Mouse (Mus musculus): Measurements from ENCODE around the gene Soat2. TPM values are rescaled to one million over a fixed set of nuclear protein-coding genes. Genes with fewer than 3 reads are reported as not detected.

Soat2 gene
- polyA plus RNA-seq, 1 experiment from 2014 or later = 0.09 TPM

- Histone ChIP-seq H3K4me2 (replicated peaks) (peak overlapping the region; percentile 48; the same call in 1 of the 2 replicates), H3K27ac (no peak overlapping the region), H3K4me3 (no peak overlapping the region), H3K27me3 (peaks cover 40% of the 10 kb centered on the region), H3K9ac (no peak overlapping the region), H3K36me3 (no peaks in the 10 kb centered on the region), H3K9me3 (replicated peaks) (no peaks in the 10 kb centered on the region), H3K4me1 (peaks cover 37% of the 10 kb centered on the region)
- no peak for ATAC-seq (ENCODE audit: low FRiP score)
- WGBS = 36% methylated on average over 13 of the region's 13 CpGs
Observed at GRCm38 (mm10) chr15:102107689-102108573, 42.4 kb upstream of the Soat2 start.

- H3K36me3 ChIP-seq = no peaks in the 10 kb centered on the region
- peaks cover 40% of the 10 kb centered on the region for H3K27me3 ChIP-seq
- no peak overlapping the region for H3K27ac ChIP-seq
- H3K4me3 ChIP-seq = no peak overlapping the region
- no peak overlapping the region for H3K9ac ChIP-seq
- no peak for ATAC-seq (ENCODE audit: low FRiP score)
- no peak overlapping the region for H3K4me2 ChIP-seq (replicated peaks)
- peaks cover 28% of the 10 kb centered on the region for H3K4me1 ChIP-seq
- H3K9me3 ChIP-seq (replicated peaks) = no peaks in the 10 kb centered on the region
- 50% methylated on average over 18 of the region's 18 CpGs for WGBS
Observed at GRCm38 (mm10) chr15:102108651-102109525, 41.4 kb upstream of the Soat2 start.

- peaks cover 21% of the 10 kb centered on the region for H3K4me1 ChIP-seq
- no peak for ATAC-seq (ENCODE audit: low FRiP score)
- H3K9ac ChIP-seq = no peak overlapping the region
- no peaks in the 10 kb centered on the region for H3K9me3 ChIP-seq (replicated peaks)
- 98% methylated on average over 7 of the region's 7 CpGs for WGBS
- no peak overlapping the region for H3K27ac ChIP-seq
- peaks cover 1% of the 10 kb centered on the region for H3K36me3 ChIP-seq
- no peak overlapping the region for H3K4me3 ChIP-seq
- peaks cover 27% of the 10 kb centered on the region for H3K27me3 ChIP-seq
- no peak overlapping the region for H3K4me2 ChIP-seq (replicated peaks)
Observed at GRCm38 (mm10) chr15:102110271-102110670, 40.1 kb upstream of the Soat2 start.

GRCm38 (mm10) chr15:102110701-102111494 lies 39.4 kb upstream of the Soat2 start:
- Histone ChIP-seq H3K27me3 (peaks cover 20% of the 10 kb centered on the region), H3K9me3 (replicated peaks) (no peaks in the 10 kb centered on the region), H3K4me1 (peaks cover 16% of the 10 kb centered on the region), H3K4me3 (no peak overlapping the region), H3K27ac (no peak overlapping the region), H3K9ac (no peak overlapping the region), H3K4me2 (replicated peaks) (no peak overlapping the region), H3K36me3 (peaks cover 7% of the 10 kb centered on the region)
- WGBS = 81% methylated on average over 29 of the region's 29 CpGs
- ATAC-seq (ENCODE audit: low FRiP score) = no peak

- H3K4me1 ChIP-seq = peaks cover 13% of the 10 kb centered on the region
- H3K9me3 ChIP-seq (replicated peaks) = no peaks in the 10 kb centered on the region
- peaks cover 13% of the 10 kb centered on the region for H3K36me3 ChIP-seq
- H3K9ac ChIP-seq = no peak overlapping the region
- ATAC-seq (ENCODE audit: low FRiP score) = no peak
- H3K4me3 ChIP-seq = no peak overlapping the region
- H3K27ac ChIP-seq = no peak overlapping the region
- 78% methylated on average over 11 of the region's 11 CpGs for WGBS
- no peak overlapping the region for H3K4me2 ChIP-seq (replicated peaks)
- H3K27me3 ChIP-seq = peaks cover 15% of the 10 kb centered on the region
Observed at GRCm38 (mm10) chr15:102111495-102111829, 38.9 kb upstream of the Soat2 start.

GRCm38 (mm10) chr15:102112181-102112580 lies 38.1 kb upstream of the Soat2 start:
- no peak overlapping the region for H3K9ac ChIP-seq
- 86% methylated on average over 6 of the region's 6 CpGs for WGBS
- no peaks in the 10 kb centered on the region for H3K9me3 ChIP-seq (replicated peaks)

GRCm38 (mm10) chr15:102112827-102113226 lies 37.5 kb upstream of the Soat2 start:
- H3K4me1 ChIP-seq = 0 out of 2 replicates have a peak, but pooled peaks cover 5% of the 10 kb centered on the region
- no peak for ATAC-seq (ENCODE audit: low FRiP score)
- H3K9ac ChIP-seq = no peak overlapping the region
- no peak overlapping the region for H3K4me3 ChIP-seq
- no peaks in the 10 kb centered on the region for H3K9me3 ChIP-seq (replicated peaks)
- 83% methylated on average over 8 of the region's 8 CpGs for WGBS
- no peak overlapping the region for H3K27ac ChIP-seq
- peaks cover 27% of the 10 kb centered on the region for H3K36me3 ChIP-seq
- H3K27me3 ChIP-seq = peaks cover 1% of the 10 kb centered on the region
- no peak overlapping the region for H3K4me2 ChIP-seq (replicated peaks)

More at GRCm38 (mm10) chr15:102112181-102112580, 38.1 kb upstream of the Soat2 start:
- no peak overlapping the region for H3K27ac ChIP-seq
- no peak overlapping the region for H3K4me2 ChIP-seq (replicated peaks)
- H3K36me3 ChIP-seq = peaks cover 20% of the 10 kb centered on the region
- ATAC-seq (ENCODE audit: low FRiP score) = no peak
- peaks cover 6% of the 10 kb centered on the region; the same call in 1 of the 2 replicates for H3K4me1 ChIP-seq
- no peak overlapping the region for H3K4me3 ChIP-seq
- peaks cover 8% of the 10 kb centered on the region for H3K27me3 ChIP-seq

GRCm38 (mm10) chr15:102113674-102114073 lies 36.7 kb upstream of the Soat2 start:
- peaks cover 35% of the 10 kb centered on the region for H3K36me3 ChIP-seq
- no peak overlapping the region for H3K27ac ChIP-seq
- H3K4me3 ChIP-seq = no peak overlapping the region
- H3K9ac ChIP-seq = no peak overlapping the region
- no peaks in the 10 kb centered on the region for H3K27me3 ChIP-seq
- H3K4me1 ChIP-seq = 0 out of 2 replicates have a peak, but pooled peaks cover 3% of the 10 kb centered on the region
- 85% methylated on average over 4 of the region's 4 CpGs for WGBS
- no peak overlapping the region for H3K4me2 ChIP-seq (replicated peaks)
- H3K9me3 ChIP-seq (replicated peaks) = no peaks in the 10 kb centered on the region
- ATAC-seq (ENCODE audit: low FRiP score) = no peak

GRCm38 (mm10) chr15:102114651-102115260 lies 35.6 kb upstream of the Soat2 start:
- no peak overlapping the region for H3K4me2 ChIP-seq (replicated peaks)
- no peaks in the 10 kb centered on the region for H3K4me1 ChIP-seq
- no peak overlapping the region for H3K9ac ChIP-seq
- no peak overlapping the region for H3K4me3 ChIP-seq
- no peak for ATAC-seq (ENCODE audit: low FRiP score)
- 88% methylated on average over 7 of the region's 7 CpGs for WGBS
- no peak overlapping the region for H3K27ac ChIP-seq
- H3K27me3 ChIP-seq = no peaks in the 10 kb centered on the region
- peaks cover 45% of the 10 kb centered on the region for H3K36me3 ChIP-seq
- no peaks in the 10 kb centered on the region for H3K9me3 ChIP-seq (replicated peaks)

GRCm38 (mm10) chr15:102115731-102116231 lies 34.5 kb upstream of the Soat2 start:
- H3K9me3 ChIP-seq (replicated peaks) = no peaks in the 10 kb centered on the region
- no peak overlapping the region for H3K27ac ChIP-seq
- ATAC-seq (ENCODE audit: low FRiP score) = no peak
- no peaks in the 10 kb centered on the region for H3K4me1 ChIP-seq
- H3K9ac ChIP-seq = no peak overlapping the region
- H3K27me3 ChIP-seq = no peaks in the 10 kb centered on the region
- no peak overlapping the region for H3K4me3 ChIP-seq
- peaks cover 56% of the 10 kb centered on the region for H3K36me3 ChIP-seq
- 72% methylated on average over 9 of the region's 9 CpGs for WGBS
- H3K4me2 ChIP-seq (replicated peaks) = no peak overlapping the region

GRCm38 (mm10) chr15:102116753-102117415 lies 33.4 kb upstream of the Soat2 start:
- Histone ChIP-seq H3K9me3 (replicated peaks) (no peaks in the 10 kb centered on the region), H3K36me3 (peaks cover 67% of the 10 kb centered on the region), H3K4me3 (no peak overlapping the region), H3K27me3 (no peaks in the 10 kb centered on the region), H3K4me2 (replicated peaks) (no peak overlapping the region), H3K27ac (0 out of 2 replicates have a peak overlapping the region, but pooled peaks have one; percentile 35), H3K4me1 (no peaks in the 10 kb centered on the region), H3K9ac (no peak overlapping the region)
- ATAC-seq (ENCODE audit: low FRiP score) = no peak
- WGBS = 83% methylated on average over 11 of the region's 11 CpGs
